Mouse (Mus musculus): Measurements from ENCODE around the gene Snrpd2. TPM values are rescaled to one million over a fixed set of nuclear protein-coding genes. Genes with fewer than 3 reads are reported as not detected.

Gene Snrpd2
- total and polyA plus RNA-seq, 2 experiments from 2014 or later, result 50.0 to 124 TPM

DNA sequence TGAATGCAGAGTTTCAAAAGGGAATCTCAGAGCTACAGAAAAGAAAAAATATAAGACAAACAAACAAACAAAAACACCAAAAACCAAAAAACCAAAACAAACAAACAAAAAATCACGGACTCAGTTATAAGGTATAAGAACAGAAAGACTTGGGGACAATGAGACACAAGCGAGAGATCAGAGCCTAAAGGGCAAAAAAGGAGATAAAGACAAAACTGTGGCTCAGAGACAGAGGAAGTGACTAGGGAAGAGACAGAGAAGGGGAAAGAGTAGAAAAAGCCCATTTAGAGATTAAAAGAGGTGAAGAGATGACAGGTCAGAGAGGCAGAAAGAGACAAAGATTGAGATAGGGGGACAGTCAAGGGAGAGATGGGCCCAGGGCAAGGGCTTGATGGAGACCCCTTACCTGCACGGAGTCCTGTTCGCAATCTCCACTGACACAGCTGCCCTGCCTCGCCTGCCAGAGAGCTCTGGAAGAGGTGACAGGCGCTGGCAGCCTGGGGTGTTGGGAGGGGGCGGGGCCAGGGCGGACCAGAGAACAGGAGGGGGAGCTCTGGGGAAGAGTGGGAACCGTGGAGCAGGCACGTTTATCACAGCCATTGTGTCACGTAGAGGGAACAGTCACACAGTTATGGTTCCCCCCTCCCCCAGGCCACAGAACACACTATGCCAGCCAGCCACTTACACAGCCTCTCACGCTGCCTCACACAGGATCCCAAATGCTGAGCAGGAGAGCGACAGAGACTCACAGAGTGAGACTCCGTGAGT lies 16.3 kb downstream of the Snrpd2 start, which contains the start of gene Gipr:
Gipr (minus strand) TSS at position 472 of the 768 bp plus-strand sequence.
- no peak within 1 kb of the TSS; the same call in 1 of the 2 replicates for H3K9ac ChIP-seq
- no peaks in the 10 kb centered on the region for H3K36me3 ChIP-seq (ENCODE audit: insufficient read depth)
- H3K27ac ChIP-seq (ENCODE audit: low read depth, low read length), result peak within 1 kb of the TSS; percentile 67
- no peak for TF ChIP-seq CTCF (IDR thresholded peaks at IDR 0.05; ENCODE audit: low read depth)
- 11% methylated on average over 14 of the region's 14 CpGs for WGBS
- ATAC-seq (peak; percentile 28), DNase-seq (peak; percentile 66)
- peaks cover 24% of the 10 kb centered on the region for H3K4me1 ChIP-seq (ENCODE audit: insufficient read depth)
- H3K27me3 ChIP-seq (ENCODE audit: insufficient read depth, low read length), result no peaks in the 10 kb centered on the region
- H3K4me3 ChIP-seq (ENCODE audit: low read depth, low read length), result peak within 1 kb of the TSS; percentile 11; the same call in 1 of the 2 replicates
- peak within 1 kb of the TSS; percentile 37 for H3K4me2 ChIP-seq (ENCODE audit: low read depth)
- H3K9me3 ChIP-seq (ENCODE audit: low read length), result no peaks in the 10 kb centered on the region

DNA sequence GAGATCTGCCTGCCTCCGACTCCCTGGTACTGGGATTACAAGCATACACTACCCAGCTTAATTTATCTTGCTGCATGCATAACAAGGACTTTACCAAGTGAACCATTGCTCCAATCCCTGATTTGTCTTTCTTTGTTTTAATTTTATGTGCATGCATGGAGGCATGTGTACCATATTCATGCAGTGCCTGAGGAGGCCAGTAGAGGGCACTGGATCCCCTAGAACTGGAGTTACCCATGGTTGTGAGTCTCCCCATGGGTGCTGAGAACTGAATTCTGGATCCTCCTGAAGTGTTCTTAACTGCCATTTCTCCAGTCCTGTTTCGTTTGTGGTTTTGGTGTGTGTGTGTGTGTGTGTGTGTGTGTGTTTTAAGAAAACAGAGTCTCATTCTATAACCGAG lies 17.5 kb downstream of the Snrpd2 start:
- Histone ChIP-seq H3K4me1 (ENCODE audit: insufficient read depth) (peaks cover 26% of the 10 kb centered on the region), H3K4me2 (ENCODE audit: low read depth) (no peak overlapping the region), H3K9ac (no peak overlapping the region), H3K27me3 (ENCODE audit: insufficient read depth, low read length) (no peaks in the 10 kb centered on the region), H3K4me3 (ENCODE audit: low read depth, low read length) (no peak overlapping the region), H3K9me3 (ENCODE audit: low read length) (no peaks in the 10 kb centered on the region), H3K36me3 (ENCODE audit: insufficient read depth) (no peaks in the 10 kb centered on the region), H3K27ac (ENCODE audit: low read depth, low read length) (no peak overlapping the region; the same call in 1 of the 2 replicates)
- DNase-seq (no peak), ATAC-seq (no peak)
- WGBS, result 83% methylated on average over 3 of the region's 3 CpGs
- peak; percentile 49 for TF ChIP-seq CTCF (IDR thresholded peaks at IDR 0.05; ENCODE audit: low read depth)

DNA sequence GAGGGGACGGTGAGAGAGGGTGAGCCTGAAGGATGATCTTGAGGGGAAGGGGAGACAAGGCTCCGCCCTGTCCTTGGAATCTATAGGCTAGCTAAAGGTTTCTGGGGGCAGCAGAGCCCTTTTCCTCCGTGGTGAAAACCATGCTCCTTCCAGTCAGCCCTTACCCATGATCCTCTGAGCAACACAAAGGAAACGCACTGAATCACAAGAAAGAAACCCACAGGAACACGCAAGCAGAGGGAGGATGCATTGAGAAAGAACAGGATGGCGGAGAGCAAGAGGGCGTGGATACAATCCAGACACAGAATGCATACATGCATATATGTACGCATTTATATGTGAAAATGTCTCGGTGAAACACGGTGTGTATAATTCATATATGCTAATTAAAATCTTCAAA lies 20.0 kb downstream of the Snrpd2 start:
- peaks cover 33% of the 10 kb centered on the region for H3K4me1 ChIP-seq (ENCODE audit: insufficient read depth)
- no peak overlapping the region for H3K4me3 ChIP-seq (ENCODE audit: low read depth, low read length)
- H3K36me3 ChIP-seq (ENCODE audit: insufficient read depth), result no peaks in the 10 kb centered on the region
- 0 out of 2 replicates have a peak overlapping the region, but pooled peaks have one; percentile 10 for H3K4me2 ChIP-seq (ENCODE audit: low read depth)
- no peak for TF ChIP-seq CTCF (IDR thresholded peaks at IDR 0.05; ENCODE audit: low read depth)
- H3K9me3 ChIP-seq (ENCODE audit: low read length), result no peaks in the 10 kb centered on the region
- DNase-seq (peak; percentile 54), ATAC-seq (peak; percentile 6; the same call in 1 of the 2 replicates)
- H3K9ac ChIP-seq, result peak overlapping the region; percentile 25; the same call in 1 of the 2 replicates
- 42% methylated on average over 10 of the region's 10 CpGs for WGBS
- H3K27ac ChIP-seq (ENCODE audit: low read depth, low read length), result peak overlapping the region; percentile 94
- no peaks in the 10 kb centered on the region for H3K27me3 ChIP-seq (ENCODE audit: insufficient read depth, low read length)

DNA sequence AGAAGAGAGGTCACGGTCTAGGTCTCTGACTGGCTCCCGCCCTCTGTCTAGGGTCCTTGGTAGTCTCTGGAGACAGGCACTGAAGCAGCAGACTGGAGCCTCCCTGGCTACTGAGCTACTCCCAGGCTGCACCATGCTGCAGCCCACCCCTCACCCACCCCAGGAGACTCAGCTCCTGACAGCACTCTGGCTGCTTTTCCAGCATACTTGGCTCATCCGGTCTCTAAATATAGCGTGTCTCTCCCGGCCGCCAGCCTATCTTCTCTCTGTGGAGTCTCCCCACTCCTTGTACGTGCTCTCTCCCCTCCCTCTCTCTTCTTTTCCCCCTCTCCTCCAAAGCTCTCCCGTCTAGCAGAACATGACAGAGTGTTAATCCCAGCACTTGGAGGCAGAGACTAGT lies 20.6 kb downstream of the Snrpd2 start:
- peak; percentile 93 for DNase-seq

DNA sequence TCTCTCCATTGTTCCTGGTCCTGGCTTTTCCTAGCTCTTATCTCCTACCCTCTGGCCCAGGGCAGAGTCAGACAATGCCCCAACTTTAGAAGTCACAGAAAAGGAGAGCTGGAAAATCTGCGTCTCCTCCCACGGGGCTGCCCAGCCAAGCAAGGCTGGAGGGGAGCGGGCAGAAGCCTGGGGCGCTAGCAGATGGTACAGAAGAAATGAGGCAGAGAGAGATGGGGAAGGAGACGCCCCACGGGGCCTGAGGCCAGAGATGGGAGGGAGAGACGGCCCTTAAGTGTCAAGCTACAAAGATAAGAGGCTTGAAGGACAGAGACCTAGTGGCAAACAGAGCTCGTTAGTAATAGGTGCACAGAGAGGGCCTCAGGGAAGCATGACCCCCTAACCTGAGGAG lies 22.3 kb downstream of the Snrpd2 start:
- H3K4me2 ChIP-seq (ENCODE audit: low read depth), result peak overlapping the region; percentile 45; the same call in 1 of the 2 replicates
- 44% methylated on average over 8 of the region's 8 CpGs for WGBS
- H3K4me3 ChIP-seq (ENCODE audit: low read depth, low read length), result no peak overlapping the region
- DNase-seq (no peak), ATAC-seq (no peak)
- peaks cover 26% of the 10 kb centered on the region for H3K4me1 ChIP-seq (ENCODE audit: insufficient read depth)
- 0 out of 2 replicates have a peak overlapping the region, but pooled peaks have one; percentile 4 for H3K9ac ChIP-seq
- no peak for TF ChIP-seq CTCF (IDR thresholded peaks at IDR 0.05; ENCODE audit: low read depth)
- no peaks in the 10 kb centered on the region for H3K9me3 ChIP-seq (ENCODE audit: low read length)
- peak overlapping the region; percentile 87 for H3K27ac ChIP-seq (ENCODE audit: low read depth, low read length)
- no peaks in the 10 kb centered on the region for H3K36me3 ChIP-seq (ENCODE audit: insufficient read depth)
- no peaks in the 10 kb centered on the region for H3K27me3 ChIP-seq (ENCODE audit: insufficient read depth, low read length)

More for the DNA sequence above, 20.6 kb downstream of the Snrpd2 start:
- H3K27me3 ChIP-seq (ENCODE audit: insufficient read depth, low read length), result no peaks in the 10 kb centered on the region
- H3K9me3 ChIP-seq (ENCODE audit: low read length), result no peaks in the 10 kb centered on the region
- H3K4me1 ChIP-seq (ENCODE audit: insufficient read depth), result peaks cover 33% of the 10 kb centered on the region
- no peak for TF ChIP-seq CTCF (IDR thresholded peaks at IDR 0.05; ENCODE audit: low read depth)
- no peaks in the 10 kb centered on the region for H3K36me3 ChIP-seq (ENCODE audit: insufficient read depth)
- peak overlapping the region; percentile 25; the same call in 1 of the 2 replicates for H3K9ac ChIP-seq
- no peak overlapping the region for H3K4me3 ChIP-seq (ENCODE audit: low read depth, low read length)
- 27% methylated on average over 8 of the region's 8 CpGs for WGBS
- peak overlapping the region; percentile 94 for H3K27ac ChIP-seq (ENCODE audit: low read depth, low read length)
- ATAC-seq, result peak; percentile 93
- 0 out of 2 replicates have a peak overlapping the region, but pooled peaks have one; percentile 10 for H3K4me2 ChIP-seq (ENCODE audit: low read depth)

DNA sequence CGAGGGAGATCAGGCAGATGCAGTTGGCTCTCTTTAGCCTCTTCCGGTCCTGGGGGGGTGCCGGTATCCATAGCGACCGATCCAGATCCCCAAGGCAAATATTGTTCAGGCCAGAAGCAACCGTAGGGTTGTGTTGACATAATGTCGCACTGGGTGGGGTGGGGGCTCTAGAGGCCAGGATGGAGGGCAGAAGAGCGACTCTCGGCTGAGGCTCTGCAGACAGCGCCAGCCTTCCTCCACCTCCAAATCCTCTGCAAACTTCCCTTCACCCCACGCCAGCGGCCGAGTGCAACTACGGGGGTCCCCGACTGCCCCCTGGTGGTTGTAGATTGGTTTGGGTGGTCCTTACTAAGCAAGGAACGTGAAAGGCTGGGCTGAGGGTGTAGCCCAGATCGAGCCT lies 23.4 kb downstream of the Snrpd2 start:
- peak; percentile 91 for TF ChIP-seq CTCF (IDR thresholded peaks at IDR 0.05; ENCODE audit: low read depth)

More for the DNA sequence above, 23.4 kb downstream of the Snrpd2 start:
- H3K9me3 ChIP-seq (ENCODE audit: low read length), result no peaks in the 10 kb centered on the region
- 0 out of 2 replicates have a peak overlapping the region, but pooled peaks have one; percentile 14 for H3K9ac ChIP-seq
- H3K27ac ChIP-seq (ENCODE audit: low read depth, low read length), result peak overlapping the region; percentile 87
- H3K36me3 ChIP-seq (ENCODE audit: insufficient read depth), result no peaks in the 10 kb centered on the region
- DNase-seq (peak; percentile 92), ATAC-seq (no peak)
- peak overlapping the region; percentile 17; the same call in 1 of the 2 replicates for H3K4me3 ChIP-seq (ENCODE audit: low read depth, low read length)
- WGBS, result 4% methylated on average over 17 of the region's 17 CpGs
- H3K27me3 ChIP-seq (ENCODE audit: insufficient read depth, low read length), result peaks cover under 1% of the 10 kb centered on the region; the same call in 1 of the 2 replicates
- H3K4me2 ChIP-seq (ENCODE audit: low read depth), result peak overlapping the region; percentile 45
- peaks cover 26% of the 10 kb centered on the region for H3K4me1 ChIP-seq (ENCODE audit: insufficient read depth)

Measured in forebrain, postnatal 0 days (tissue).